Mouse (Mus musculus) CD4-positive, CD25-positive, alpha-beta regulatory T cell (primary cell): ENCODE measurements around the gene Znhit3. TPM values are rescaled to one million over a fixed set of nuclear protein-coding genes. Genes with fewer than 3 reads are reported as not detected.

Experiments used
- polyA plus RNA-seq: library from polyadenylated mRNA; unstranded; fragments of 100-300 nt; shearing (Covaris generic); gene quantifications from one replicate; pipeline ENCODE4 v1.2.1, GENCODE M21; 2017

Znhit3 gene
- 31.3 TPM for polyA plus RNA-seq

DNA sequence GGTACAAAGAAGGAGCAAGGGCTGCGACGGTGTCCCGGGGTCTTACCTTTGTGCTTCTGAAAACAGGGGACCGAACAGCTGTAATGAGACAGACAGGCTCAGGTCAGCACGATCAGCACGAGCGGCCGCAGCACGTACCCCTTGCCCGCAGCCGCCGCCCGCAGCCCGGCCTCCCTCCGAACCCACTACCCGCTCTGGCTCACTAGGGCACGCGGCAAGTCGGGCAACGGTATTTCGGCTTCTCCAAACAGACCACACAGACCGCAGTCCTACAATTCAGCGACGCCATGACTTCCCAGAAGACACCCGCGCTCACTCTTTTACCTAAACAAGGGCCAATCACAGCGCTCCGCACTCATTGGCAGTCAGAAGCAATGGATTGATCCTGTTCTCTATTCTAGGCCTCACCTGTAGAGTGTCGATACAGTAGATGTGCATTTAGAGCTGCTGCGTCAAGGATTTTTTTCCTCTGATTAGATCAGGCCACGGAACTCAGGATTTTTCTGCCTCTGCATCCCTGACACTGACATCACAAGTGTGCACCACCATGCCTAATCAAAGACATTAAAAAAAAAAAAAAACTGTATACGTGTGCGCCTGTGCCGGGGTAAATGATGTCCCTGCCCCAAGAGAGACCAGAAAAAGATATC, at the start of gene Znhit3:
Znhit3 (minus strand) TSS at position 314 of the 650 bp plus-strand sequence.

DNA sequence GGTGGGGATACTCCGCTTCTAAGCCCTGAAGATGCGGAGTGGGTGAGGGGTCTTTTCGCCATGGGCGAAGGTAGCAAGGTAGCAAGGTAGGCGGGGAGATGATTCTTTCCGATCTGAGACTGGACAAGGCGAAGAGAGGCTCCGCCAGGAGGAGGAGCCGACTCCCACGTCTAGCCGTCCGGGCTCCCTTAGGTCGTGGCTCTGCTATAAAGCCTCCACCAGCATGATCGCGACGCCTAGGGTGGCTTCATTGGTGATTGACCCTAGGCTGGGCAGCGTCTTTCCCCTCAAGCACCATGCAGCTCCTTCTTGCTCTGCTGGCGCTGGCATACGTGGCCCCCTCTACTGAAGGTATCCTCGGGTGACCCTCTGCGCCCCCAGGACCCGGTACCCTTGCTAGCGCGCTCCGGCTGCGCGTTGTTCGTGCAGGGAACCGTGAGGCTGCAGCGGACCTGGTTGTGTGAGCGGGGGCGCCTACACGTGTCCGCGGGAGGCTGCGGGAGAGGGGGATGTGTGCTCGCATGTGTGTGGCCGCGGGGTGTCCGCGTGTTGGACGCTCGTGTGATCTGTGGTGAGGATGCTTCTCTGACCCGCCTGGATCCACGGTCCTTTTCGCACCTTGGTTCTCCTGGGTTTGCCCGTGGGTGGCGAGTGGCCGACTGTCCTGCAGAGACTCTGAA, 41.6 kb upstream of the Znhit3 start, which contains the start of gene Car4:
Car4 (plus strand) TSS at position 196 of the 680 bp plus-strand sequence.

DNA sequence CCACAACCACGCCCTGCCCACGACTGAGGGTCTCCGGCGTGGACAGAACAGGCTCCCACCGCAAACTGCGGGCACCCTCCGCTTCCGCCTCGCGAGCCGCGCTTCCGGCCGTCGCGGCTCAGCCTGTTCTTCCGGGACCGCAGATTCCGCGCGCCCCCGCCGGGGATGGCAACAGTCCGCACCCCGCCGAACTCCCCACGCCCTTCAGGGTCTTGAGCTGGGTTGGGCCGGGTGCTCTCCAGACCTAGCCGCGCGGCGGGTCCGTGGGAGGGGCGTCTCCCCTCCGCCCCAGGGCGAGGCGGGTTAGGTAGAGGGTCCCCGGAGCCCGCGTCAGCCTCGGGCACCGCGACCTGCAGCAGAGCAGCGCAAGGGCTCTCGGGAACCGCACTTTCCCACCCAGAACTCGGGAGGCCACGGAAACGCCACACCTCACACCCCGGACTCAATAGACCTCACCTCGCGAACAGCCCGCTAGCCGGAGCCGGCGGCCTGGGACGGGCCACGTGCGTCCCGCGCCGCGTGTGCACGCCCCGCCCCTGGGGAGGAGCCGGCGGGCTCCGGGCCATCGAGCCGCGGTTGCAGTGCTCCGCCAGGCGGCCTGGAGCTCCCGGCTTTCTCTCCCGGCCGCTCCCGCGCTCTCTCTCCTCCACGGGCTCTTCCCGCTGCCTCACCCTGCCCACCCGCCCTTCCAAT, 36.2 kb downstream of the Znhit3 start, which contains the start of the genes Myo19 and Pigw:
Myo19 (plus strand) TSS at position 377 of the 693 bp plus-strand sequence.
Pigw (minus strand) TSS at position 514 of the 693 bp plus-strand sequence.

DNA sequence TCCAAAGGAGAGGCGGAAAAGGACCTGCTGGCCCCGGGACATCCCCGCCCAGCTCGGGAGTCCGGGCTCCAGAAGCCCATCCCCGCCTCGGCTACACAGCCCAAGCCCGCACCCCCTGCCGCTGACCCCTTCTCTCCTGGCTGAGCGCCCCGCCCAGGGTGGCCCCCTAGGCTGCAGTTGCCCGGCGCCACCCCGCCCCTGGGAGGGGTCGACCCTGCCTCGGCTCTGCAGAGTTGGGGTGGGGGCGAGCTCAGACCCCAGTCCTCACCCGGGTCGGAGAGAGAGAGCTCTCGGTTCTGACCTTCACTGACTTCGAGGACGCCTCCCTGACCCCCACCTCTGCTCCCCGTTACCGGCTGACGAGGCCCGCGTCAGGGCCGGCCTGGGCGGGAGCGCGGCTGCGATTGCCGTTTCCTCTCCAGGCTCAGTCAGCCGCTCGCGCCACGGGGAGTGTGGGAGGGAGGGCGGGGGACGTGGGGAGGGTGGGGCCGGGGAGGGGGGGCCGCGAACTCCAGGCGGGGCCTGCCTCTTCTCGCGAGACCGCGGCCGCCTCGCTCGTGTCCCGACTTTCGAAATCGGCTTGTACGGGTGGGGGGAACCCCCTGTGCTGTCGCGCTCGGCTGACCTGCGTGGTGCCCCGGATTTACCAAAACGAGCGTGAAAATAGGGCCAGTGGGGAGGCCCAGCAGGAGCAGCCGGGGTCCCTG, 45.7 kb downstream of the Znhit3 start, which contains the start of gene Ggnbp2:
Ggnbp2 (minus strand) TSS at position 481 of the 707 bp plus-strand sequence.

Other genes with a start within 250 kb of the Znhit3 start
- gene Mrm1, start 96.9 kb downstream of the Znhit3 start, polyA plus RNA-seq, result 28.4 TPM
- gene Dhrs11, start 87.4 kb downstream of the Znhit3 start, polyA plus RNA-seq, result 24.4 TPM
- 182 TPM for gene Ggnbp2, start 45.5 kb downstream of the Znhit3 start, polyA plus RNA-seq
- 4.6 TPM for gene Myo19, start 36.2 kb downstream of the Znhit3 start, polyA plus RNA-seq
- gene Pigw, start 36.1 kb downstream of the Znhit3 start, polyA plus RNA-seq, result 5.0 TPM
- gene Car4, start 41.4 kb upstream of the Znhit3 start, polyA plus RNA-seq, result not detected
- gene Usp32, start 223.8 kb upstream of the Znhit3 start, polyA plus RNA-seq, result 15.2 TPM